Mouse (Mus musculus): ENCODE measurements around the gene Mocs2.

GRCm38 (mm10) chr13:114822871-114823270 lies 4.8 kb downstream of the Mocs2 start:
- no peak for TF ChIP-seq CTCF (IDR thresholded peaks at IDR 0.05)
- no peak for TF ChIP-seq EP300 (IDR thresholded peaks at IDR 0.05)

Data from lung, postnatal 0 days (tissue).